ENCODE assay signal across 11 mouse cellular contexts in the genomic region with DNA sequence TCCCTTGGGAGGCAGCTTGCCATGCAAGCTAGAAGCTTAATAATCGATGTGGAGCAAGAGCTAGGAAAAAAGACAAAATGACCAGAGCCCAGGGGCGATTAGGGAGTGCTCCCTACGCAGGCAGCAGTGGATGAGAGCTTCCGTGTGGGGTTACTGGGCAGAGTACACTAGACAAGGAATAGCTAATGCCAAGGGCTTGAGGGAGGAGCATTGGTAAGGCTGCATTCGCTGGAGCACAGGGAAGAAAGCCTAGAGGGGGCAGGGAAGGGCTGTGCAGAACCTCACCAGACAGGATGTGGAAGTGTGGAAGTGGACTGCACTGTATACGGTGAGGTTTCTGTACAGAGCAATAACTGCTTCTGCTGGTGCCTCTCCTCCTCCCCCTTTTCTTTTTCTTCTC. TPM values are rescaled to one million over a fixed set of nuclear protein-coding genes. Genes with fewer than 3 reads are reported as not detected.
DNase-seq lines count a peak whose midpoint lies in the region; ATAC-seq and TF ChIP-seq lines count a peak whose summit lies in the region.
"Had no signal": no experiment of that assay in that cellular context is flagged by ENCODE, and none has a peak within 500 bp of the region (broad histone marks: within the 10 kb centered on the region; RNA-seq: fewer than 3 reads in every experiment).

No protein-coding gene starts in this region.

- no peak for TF ChIP-seq EP300 in liver, postnatal 0 days (IDR thresholded peaks at IDR 0.05; ENCODE audit: low read depth)

- ATAC-seq in kidney, embryonic 15.5 days (replicated peaks; ENCODE audit: low FRiP score) = no peak; the same call in 1 of the 2 replicates
- peak; percentile 72 for ATAC-seq in forebrain, embryonic 13.5 days
- no peak for ATAC-seq in liver, postnatal 0 days

- TF ChIP-seq POLR2A in kidney, adult 2 months (IDR thresholded peaks at IDR 0.05; ENCODE audit: low read depth, low read length) = no peak
- TF ChIP-seq POLR2A in brain, embryonic 14.5 days (IDR thresholded peaks at IDR 0.05; ENCODE audit: borderline replicate concordance, extremely low read depth, insufficient read depth, insufficient read length, poor library complexity, severe bottlenecking) = no peak

- 0 out of 2 replicates have a peak overlapping the region, but pooled peaks have one; percentile 2 for H3K27ac ChIP-seq in kidney, adult 2 months (ENCODE audit: insufficient read depth, low read depth, low read length)
- H3K27ac ChIP-seq in kidney, embryonic 15.5 days = no peak overlapping the region
- H3K27ac ChIP-seq in forebrain, embryonic 13.5 days = peak overlapping the region; percentile 37
- H3K27ac ChIP-seq in liver, postnatal 0 days (ENCODE audit: low read depth) = no peak overlapping the region
- H3K27ac ChIP-seq: midbrain, embryonic 12.5 days had no signal

- no peak overlapping the region for H3K4me3 ChIP-seq in kidney, adult 2 months (ENCODE audit: insufficient read depth, low read depth, low read length)
- H3K4me3 ChIP-seq in kidney, embryonic 15.5 days (replicated peaks) = no peak overlapping the region
- no peak overlapping the region for H3K4me3 ChIP-seq in forebrain, embryonic 13.5 days
- no peak overlapping the region for H3K4me3 ChIP-seq in liver, postnatal 0 days (ENCODE audit: low read depth, low read length)
- H3K4me3 ChIP-seq: erythroblast, embryonic 14.5 days; midbrain, embryonic 12.5 days had no signal

- no peaks in the 10 kb centered on the region for H3K36me3 ChIP-seq in kidney, adult 2 months (ENCODE audit: control insufficient read depth, insufficient read depth, low read length)
- peaks cover 8% of the 10 kb centered on the region; the same call in 1 of the 2 replicates for H3K36me3 ChIP-seq in kidney, embryonic 15.5 days
- peaks cover 13% of the 10 kb centered on the region for H3K36me3 ChIP-seq in forebrain, embryonic 13.5 days (ENCODE audit: poor library complexity, severe bottlenecking)
- peaks cover 25% of the 10 kb centered on the region; the same call in 1 of the 2 replicates for H3K36me3 ChIP-seq in liver, postnatal 0 days (replicated peaks; ENCODE audit: insufficient read depth, low read length)
- H3K36me3 ChIP-seq: midbrain, embryonic 12.5 days had no signal

- no peak overlapping the region for H3K4me2 ChIP-seq in kidney, embryonic 15.5 days
- peak overlapping the region; percentile 12; the same call in 1 of the 2 replicates for H3K4me2 ChIP-seq in forebrain, embryonic 13.5 days
- no peak overlapping the region for H3K4me2 ChIP-seq in liver, postnatal 0 days (ENCODE audit: low read depth, low read length)
- H3K4me2 ChIP-seq: midbrain, embryonic 12.5 days had no signal

- no peaks in the 10 kb centered on the region for H3K27me3 ChIP-seq in kidney, adult 2 months (replicated peaks; ENCODE audit: control insufficient read depth, insufficient read depth, low read length)
- H3K27me3 ChIP-seq in kidney, embryonic 15.5 days = no peaks in the 10 kb centered on the region
- H3K27me3 ChIP-seq in forebrain, embryonic 13.5 days = no peaks in the 10 kb centered on the region
- no peaks in the 10 kb centered on the region for H3K27me3 ChIP-seq in liver, postnatal 0 days (ENCODE audit: insufficient read depth, low read length)
- H3K27me3 ChIP-seq: midbrain, embryonic 12.5 days had no signal

- H3K9me3 ChIP-seq in kidney, embryonic 15.5 days (replicated peaks) = no peaks in the 10 kb centered on the region
- H3K9me3 ChIP-seq in forebrain, embryonic 13.5 days (replicated peaks) = no peaks in the 10 kb centered on the region
- no peaks in the 10 kb centered on the region for H3K9me3 ChIP-seq in liver, postnatal 0 days (ENCODE audit: low read length)
- H3K9me3 ChIP-seq: midbrain, embryonic 12.5 days had no signal

- H3K9ac ChIP-seq in kidney, embryonic 15.5 days = no peak overlapping the region
- no peak overlapping the region for H3K9ac ChIP-seq in forebrain, embryonic 13.5 days
- H3K9ac ChIP-seq in liver, postnatal 0 days (replicated peaks) = no peak overlapping the region
- H3K9ac ChIP-seq: midbrain, embryonic 12.5 days had no signal

- H3K4me1 ChIP-seq in kidney, adult 2 months (ENCODE audit: control insufficient read depth, insufficient read depth, low read length) = no peaks in the 10 kb centered on the region; the same call in 1 of the 2 replicates
- 0 out of 2 replicates have a peak, but pooled peaks cover 12% of the 10 kb centered on the region for H3K4me1 ChIP-seq in kidney, embryonic 15.5 days
- peaks cover 13% of the 10 kb centered on the region for H3K4me1 ChIP-seq in forebrain, embryonic 13.5 days
- H3K4me1 ChIP-seq in liver, postnatal 0 days (ENCODE audit: insufficient read depth) = no peaks in the 10 kb centered on the region

- no peak for TF ChIP-seq CTCF in kidney, adult 2 months (conservative IDR thresholded peaks at IDR 0.05; ENCODE audit: insufficient read depth, insufficient read length, low read depth, low read length)
- no peak for TF ChIP-seq CTCF in brain, embryonic 14.5 days (IDR thresholded peaks at IDR 0.05; ENCODE audit: borderline replicate concordance, extremely low read depth, insufficient read depth, insufficient read length)
- no peak for TF ChIP-seq CTCF in liver, postnatal 0 days (IDR thresholded peaks at IDR 0.05; ENCODE audit: low read depth)

- WGBS in kidney, adult 2 months = 36% methylated on average over 6 of the region's 6 CpGs
- 59% methylated on average over 6 of the region's 6 CpGs for WGBS in kidney, embryonic 15.5 days
- WGBS in forebrain, embryonic 13.5 days = 48% methylated on average over 6 of the region's 6 CpGs
- 62% methylated on average over 6 of the region's 6 CpGs for WGBS in liver, postnatal 0 days (ENCODE audit: insufficient replicate concordance)

- DNase-seq in kidney, adult 2 months = peak; percentile 65
- peak; percentile 56 for DNase-seq in brain, embryonic 14.5 days (ENCODE audit: low read depth)
- peak; percentile 44 for DNase-seq in lung, postnatal 10 days
- DNase-seq in liver, postnatal 0 days = no peak
- no peak for DNase-seq in liver
- DNase-seq in spleen, postnatal 36 days (ENCODE audit: low spot score in 2 of 2) = no peak
- DNase-seq: right cerebral cortex, postnatal 14 days had no signal

RNA-seq across cellular contexts. Expression of a gene that starts 32.3 kb away (rescaled TPM):
- polyA plus RNA-seq in kidney, adult 2 months (2012; rRNA removed) = 106 and 110 TPM in 2 replicates
- polyA plus RNA-seq in kidney, embryonic 15.5 days (2015; fragmentation: Nextera tagmentation; extraction: Ambion mirVana) = 28.4 and 30.6 TPM in 2 replicates
- 36.2 and 44.6 TPM in 2 replicates for polyA plus RNA-seq in brain, embryonic 14.5 days (2012; rRNA removed)
- polyA plus RNA-seq in forebrain, embryonic 13.5 days (2015; fragmentation: Nextera tagmentation; extraction: Ambion mirVana) = 16.9 and 19.5 TPM in 2 replicates
- polyA plus RNA-seq in liver, postnatal 0 days (2015; fragmentation: Nextera tagmentation; extraction: Ambion mirVana) = 26.9 and 28.1 TPM in 2 replicates

Comparison
In these comparisons a context has a peak if more than half of its experiments do, and no peak if none do; other contexts are left out.
1. H3K27ac ChIP-seq: peak in kidney, adult 2 months (single experiment) and forebrain, embryonic 13.5 days (single experiment); none in kidney, embryonic 15.5 days (single experiment) and liver, postnatal 0 days (single experiment).
2. DNase-seq: peak in kidney, adult 2 months (single experiment), brain, embryonic 14.5 days (single experiment) and lung, postnatal 10 days (single experiment); none in liver, postnatal 0 days (single experiment), liver (single experiment) and spleen, postnatal 36 days (0 of 2).